Mouse (Mus musculus) neural tube, embryonic 10.5 days (tissue): ENCODE data around the gene Dst.
"Not testable (repeated sequence)": the region's sequence is repeated elsewhere in the genome, so short reads cannot be mapped to it uniquely, and the experiment has no call there.

Experiments used
- DNase-seq: peaks from one replicate; pipeline ENCODE4 v3.0.0-alpha.2; 2017; ENCODE audit warnings: low spot score; ENCODE audit errors: extremely low spot score

Dst gene

GRCm38 (mm10) chr1:34060446-34060845 is 152.4 kb downstream of the Dst start:
- no peak for DNase-seq

GRCm38 (mm10) chr1:34061078-34061477 is 153.1 kb downstream of the Dst start:
- DNase-seq = peak; percentile 51

GRCm38 (mm10) chr1:34061860-34062259 is 153.8 kb downstream of the Dst start:
- DNase-seq = no peak

- peak; percentile 9 for DNase-seq
These were observed 155.9 kb downstream of the Dst start for GRCm38 (mm10) chr1:34063943-34064342.

GRCm38 (mm10) chr1:34065551-34066048 is 157.6 kb downstream of the Dst start:
- DNase-seq = no peak

- not testable (repeated sequence) for DNase-seq
These were observed 158.4 kb downstream of the Dst start for GRCm38 (mm10) chr1:34066401-34066800.

- no peak for DNase-seq
These were observed 160.3 kb downstream of the Dst start for GRCm38 (mm10) chr1:34068341-34068740.

- no peak for DNase-seq
These were observed 161.7 kb downstream of the Dst start for GRCm38 (mm10) chr1:34069514-34070290.

- no peak for DNase-seq
These were observed 162.4 kb downstream of the Dst start for GRCm38 (mm10) chr1:34070474-34070873.

GRCm38 (mm10) chr1:34070991-34071639 is 163.1 kb downstream of the Dst start:
- DNase-seq = no peak

GRCm38 (mm10) chr1:34072262-34072661 is 164.2 kb downstream of the Dst start:
- no peak for DNase-seq

GRCm38 (mm10) chr1:34073436-34074169 is 165.6 kb downstream of the Dst start:
- DNase-seq = no peak

GRCm38 (mm10) chr1:34074245-34075187 is 166.5 kb downstream of the Dst start:
- no peak for DNase-seq

GRCm38 (mm10) chr1:34076701-34077421 is 168.8 kb downstream of the Dst start:
- DNase-seq = no peak

- DNase-seq = no peak
These were observed 169.4 kb downstream of the Dst start for GRCm38 (mm10) chr1:34077422-34077790.

- DNase-seq = no peak
These were observed 169.9 kb downstream of the Dst start for GRCm38 (mm10) chr1:34077941-34078340.

- no peak for DNase-seq
These were observed 181.0 kb downstream of the Dst start for GRCm38 (mm10) chr1:34089011-34089410.

- DNase-seq = no peak
These were observed 182.7 kb downstream of the Dst start for GRCm38 (mm10) chr1:34090700-34091099.

- no peak for DNase-seq
These were observed 185.6 kb downstream of the Dst start for GRCm38 (mm10) chr1:34093652-34094051.

GRCm38 (mm10) chr1:34094301-34094700 is 186.3 kb downstream of the Dst start:
- DNase-seq = no peak
